Mouse (Mus musculus) liver, embryonic 14.5 days (tissue): ENCODE measurements around the gene Cd109.

Experiments
- CTCF ChIP-seq: IDR thresholded peaks from 2 replicates; pipeline ENCODE4 v1.5.1; 2016; ENCODE audit warnings: antibody characterized with exemption, low read depth, control low read depth
- EP300 ChIP-seq: IDR thresholded peaks from 2 replicates; pipeline ENCODE4 v1.6.1; 2016; ENCODE audit warnings: antibody characterized with exemption, low read depth

GRCm38 (mm10) chr9:78731931-78732330, 116.6 kb downstream of the Cd109 start:
- TF ChIP-seq CTCF: no peak
- TF ChIP-seq EP300: no peak
